Mouse (Mus musculus) cortical plate, adult 2 months (tissue): ENCODE data around the gene Ano2.

ENCODE experiments used
- CTCF ChIP-seq: fragments of 200-500 bp; IDR thresholded peaks from 2 replicates; pipeline ENCODE4 v1.5.1; 2011; ENCODE audit warnings: mild to moderate bottlenecking, control low read depth, low read length; ENCODE audit not compliant: insufficient read depth; ENCODE audit errors: extremely low read depth
- POLR2A ChIP-seq: fragments of 200-500 bp; IDR thresholded peaks from 2 replicates; pipeline ENCODE4 v1.6.1; 2011; ENCODE audit warnings: mild to moderate bottlenecking, low read length, control low read depth; ENCODE audit not compliant: insufficient read depth; ENCODE audit errors: extremely low read depth

GRCm38 (mm10) chr6:125888596-125888995 is 198.4 kb downstream of the Ano2 start:
- TF ChIP-seq CTCF (no peak), POLR2A (no peak)
